Mouse (Mus musculus) heart, embryonic 16.5 days (tissue): Measurements from ENCODE around the gene D11Wsu47e. TPM values are rescaled to one million over a fixed set of nuclear protein-coding genes. Genes with fewer than 3 reads are reported as not detected.
A peak's percentile ranks its signal among the peaks of the same experiment; 100 is the strongest.

Experiments
- ATAC-seq: fragments of 200-750 bp; cut with Nextera tagmentation; replicated peaks from 2 replicates; pipeline ENCODE4 v1.8.0; 2017; ENCODE audit warnings: moderate number of reproducible peaks; ENCODE audit not compliant: insufficient read depth, low FRiP score; ENCODE audit errors: extremely low read depth
- H3K27ac ChIP-seq: fragments of 300-500 bp; sonication (generic); 2 replicates; pipeline ENCODE4 v1.5.1; 2014; ENCODE audit warnings: mild to moderate bottlenecking, low read length, control low read depth, moderate library complexity
- H3K27me3 ChIP-seq: fragments of 300-500 bp; sonication (generic); 2 replicates; pipeline ENCODE4 v1.6.1; 2014; ENCODE audit warnings: low read length, mixed read lengths; ENCODE audit not compliant: control insufficient read depth, insufficient read depth
- H3K36me3 ChIP-seq: fragments of 300-500 bp; sonication (generic); 2 replicates; pipeline ENCODE4 v1.6.1; 2014; ENCODE audit not compliant: control insufficient read depth, insufficient read depth
- H3K4me1 ChIP-seq: fragments of 300-500 bp; sonication (generic); 2 replicates; pipeline ENCODE4 v1.6.1; 2014; ENCODE audit warnings: low read length, mixed read lengths; ENCODE audit not compliant: control insufficient read depth, insufficient read depth
- H3K4me2 ChIP-seq: fragments of 300-500 bp; sonication (generic); 2 replicates; pipeline ENCODE4 v1.6.1; 2014; ENCODE audit warnings: low read depth, mild to moderate bottlenecking, control low read depth, low read length
- H3K4me3 ChIP-seq: fragments of 300-500 bp; sonication (generic); 2 replicates; pipeline ENCODE4 v1.5.1; 2014; ENCODE audit warnings: mild to moderate bottlenecking, control low read depth, low read length
- H3K9ac ChIP-seq: fragments of 300-500 bp; sonication (generic); 2 replicates; pipeline ENCODE4 v1.6.1; 2014; ENCODE audit warnings: low read length, control low read depth
- H3K9me3 ChIP-seq: fragments of 300-500 bp; sonication (generic); replicated peaks from 2 replicates; pipeline ENCODE4 v1.6.1; 2016; ENCODE audit warnings: low read length; ENCODE audit not compliant: control insufficient read depth
- WGBS: fragments of 180-500 bp; shearing (Covaris S2); extraction: QIAGEN DNeasy Blood & Tissue Kit; methylation state at CpG from one replicate; pipeline ENCODE4 v1.1.7; 2014; 5-methylcytosine and 5-hydroxymethylcytosine counted together
- polyA plus RNA-seq: library from polyadenylated mRNA; unstranded; fragments of >200 nt; fragmentation: Nextera tagmentation; extraction: Ambion mirVana; gene quantifications from 2 replicates; pipeline ENCODE4 v1.2.1, GENCODE M21; 2015

The D11Wsu47e gene
- polyA plus RNA-seq, 1 experiment from 2014 or later, result 14.8 TPM

- no peak overlapping the region for H3K4me3 ChIP-seq
- no peak overlapping the region for H3K9ac ChIP-seq
- H3K4me2 ChIP-seq, result no peak overlapping the region
- H3K27ac ChIP-seq, result no peak overlapping the region
- H3K27me3 ChIP-seq, result no peaks in the 10 kb centered on the region
- H3K9me3 ChIP-seq, result 0 out of 2 replicates have a peak, but pooled peaks cover 3% of the 10 kb centered on the region
- H3K36me3 ChIP-seq, result peaks cover 3% of the 10 kb centered on the region; the same call in 1 of the 2 replicates
- peaks cover 3% of the 10 kb centered on the region; the same call in 1 of the 2 replicates for H3K4me1 ChIP-seq
- ATAC-seq, result no peak
- 76% methylated on average over 15 of the region's 15 CpGs for WGBS
Measured at GRCm38 (mm10) chr11:113705966-113706652, 21.9 kb downstream of the D11Wsu47e start.

GRCm38 (mm10) chr11:113708629-113709213 lies 24.5 kb downstream of the D11Wsu47e start:
- ATAC-seq, result no peak
- no peak overlapping the region for H3K4me2 ChIP-seq

GRCm38 (mm10) chr11:113709272-113709671 lies 25.1 kb downstream of the D11Wsu47e start:
- ATAC-seq, result no peak; the same call in 1 of the 2 replicates
- Histone ChIP-seq H3K4me2 (no peak overlapping the region), H3K9ac (no peak overlapping the region; the same call in 1 of the 2 replicates), H3K9me3 (0 out of 2 replicates have a peak, but pooled peaks cover 3% of the 10 kb centered on the region), H3K4me3 (peak overlapping the region; percentile 11; the same call in 1 of the 2 replicates), H3K4me1 (peaks cover 3% of the 10 kb centered on the region; the same call in 1 of the 2 replicates), H3K27me3 (no peaks in the 10 kb centered on the region), H3K36me3 (peaks cover 3% of the 10 kb centered on the region; the same call in 1 of the 2 replicates), H3K27ac (no peak overlapping the region)
- 27% methylated on average over 15 of the region's 15 CpGs for WGBS

More at GRCm38 (mm10) chr11:113708629-113709213, 24.5 kb downstream of the D11Wsu47e start:
- no peaks in the 10 kb centered on the region for H3K27me3 ChIP-seq
- 63% methylated on average over 19 of the region's 19 CpGs for WGBS
- H3K4me1 ChIP-seq, result peaks cover 3% of the 10 kb centered on the region; the same call in 1 of the 2 replicates
- H3K9me3 ChIP-seq, result 0 out of 2 replicates have a peak, but pooled peaks cover 3% of the 10 kb centered on the region
- peak overlapping the region; percentile 11; the same call in 1 of the 2 replicates for H3K4me3 ChIP-seq
- no peak overlapping the region; the same call in 1 of the 2 replicates for H3K9ac ChIP-seq
- peaks cover 3% of the 10 kb centered on the region; the same call in 1 of the 2 replicates for H3K36me3 ChIP-seq
- H3K27ac ChIP-seq, result no peak overlapping the region

GRCm38 (mm10) chr11:113709731-113710256 lies 25.6 kb downstream of the D11Wsu47e start, which contains the start of gene Cpsf4l:
Gene Cpsf4l, minus strand, starts transcription at chr11:113710017.
- H3K36me3 ChIP-seq, result peaks cover 3% of the 10 kb centered on the region; the same call in 1 of the 2 replicates
- peak within 1 kb of the TSS; percentile 11; the same call in 1 of the 2 replicates for H3K4me3 ChIP-seq
- peak within 1 kb of the TSS; percentile 11; the same call in 1 of the 2 replicates for H3K9ac ChIP-seq
- H3K27ac ChIP-seq, result peak within 1 kb of the TSS; percentile 26
- no peaks in the 10 kb centered on the region for H3K27me3 ChIP-seq
- 0 out of 2 replicates have a peak, but pooled peaks cover 3% of the 10 kb centered on the region for H3K9me3 ChIP-seq
- 20% methylated on average over 11 of the region's 11 CpGs for WGBS
- ATAC-seq, result peak; percentile 79
- H3K4me2 ChIP-seq, result peak within 1 kb of the TSS; percentile 19; the same call in 1 of the 2 replicates
- H3K4me1 ChIP-seq, result peaks cover 3% of the 10 kb centered on the region; the same call in 1 of the 2 replicates

- no peaks in the 10 kb centered on the region for H3K27me3 ChIP-seq
- H3K4me3 ChIP-seq, result no peak overlapping the region; the same call in 1 of the 2 replicates
- 0 out of 2 replicates have a peak, but pooled peaks cover 3% of the 10 kb centered on the region for H3K9me3 ChIP-seq
- H3K9ac ChIP-seq, result peak overlapping the region; percentile 11; the same call in 1 of the 2 replicates
- peak overlapping the region; percentile 19; the same call in 1 of the 2 replicates for H3K4me2 ChIP-seq
- peak overlapping the region; percentile 26 for H3K27ac ChIP-seq
- 17% methylated on average over 10 of the region's 10 CpGs for WGBS
- peak; percentile 19; the same call in 1 of the 2 replicates for ATAC-seq
- H3K4me1 ChIP-seq, result peaks cover 3% of the 10 kb centered on the region; the same call in 1 of the 2 replicates
- peaks cover 3% of the 10 kb centered on the region; the same call in 1 of the 2 replicates for H3K36me3 ChIP-seq
Measured at GRCm38 (mm10) chr11:113710257-113710777, 26.1 kb downstream of the D11Wsu47e start.

GRCm38 (mm10) chr11:113711061-113711460 lies 26.8 kb downstream of the D11Wsu47e start:
- Histone ChIP-seq H3K9ac (no peak overlapping the region), H3K4me2 (no peak overlapping the region), H3K27me3 (no peaks in the 10 kb centered on the region), H3K27ac (no peak overlapping the region), H3K9me3 (0 out of 2 replicates have a peak, but pooled peaks cover 3% of the 10 kb centered on the region), H3K4me3 (no peak overlapping the region), H3K36me3 (peaks cover 3% of the 10 kb centered on the region; the same call in 1 of the 2 replicates), H3K4me1 (peaks cover 3% of the 10 kb centered on the region; the same call in 1 of the 2 replicates)
- 77% methylated on average over 1 of the region's 1 CpGs for WGBS
- ATAC-seq, result no peak

GRCm38 (mm10) chr11:113715078-113715674 lies 31.0 kb downstream of the D11Wsu47e start:
- no peaks in the 10 kb centered on the region for H3K27me3 ChIP-seq
- no peak overlapping the region for H3K4me3 ChIP-seq
- no peaks in the 10 kb centered on the region for H3K36me3 ChIP-seq
- no peak overlapping the region for H3K4me2 ChIP-seq
- no peak overlapping the region for H3K9ac ChIP-seq
- no peak for ATAC-seq
- H3K27ac ChIP-seq, result no peak overlapping the region
- no peaks in the 10 kb centered on the region for H3K9me3 ChIP-seq
- peaks cover 3% of the 10 kb centered on the region; the same call in 1 of the 2 replicates for H3K4me1 ChIP-seq
- 62% methylated on average over 7 of the region's 7 CpGs for WGBS

GRCm38 (mm10) chr11:113716132-113716531 lies 31.9 kb downstream of the D11Wsu47e start:
- Histone ChIP-seq H3K27ac (no peak overlapping the region), H3K4me2 (no peak overlapping the region), H3K27me3 (no peaks in the 10 kb centered on the region), H3K9ac (no peak overlapping the region), H3K9me3 (no peaks in the 10 kb centered on the region), H3K36me3 (no peaks in the 10 kb centered on the region), H3K4me1 (no peaks in the 10 kb centered on the region), H3K4me3 (no peak overlapping the region)
- 87% methylated on average over 2 of the region's 2 CpGs for WGBS
- ATAC-seq, result no peak
